Mouse (Mus musculus): ENCODE measurements around the gene Rara. TPM values are rescaled to one million over a fixed set of nuclear protein-coding genes. Genes with fewer than 3 reads are reported as not detected.

Gene Rara
- polyA plus RNA-seq, 1 experiment from 2014 or later, result 49.8 TPM

Other genes with a start within 250 kb of the Rara start
- 210 and 212 TPM in 2 replicates for gene Psmd3, start 245.3 kb upstream of the Rara start, polyA plus RNA-seq (2015; fragmentation: Nextera tagmentation; extraction: Ambion mirVana)
- gene Csf3, start 226.6 kb upstream of the Rara start, polyA plus RNA-seq (2015; fragmentation: Nextera tagmentation; extraction: Ambion mirVana), result not detected in 2 replicates
- gene Med24, start 198.4 kb upstream of the Rara start, polyA plus RNA-seq (2015; fragmentation: Nextera tagmentation; extraction: Ambion mirVana), result 56.0 and 61.0 TPM in 2 replicates
- gene Thra, start 187.2 kb upstream of the Rara start, polyA plus RNA-seq (2015; fragmentation: Nextera tagmentation; extraction: Ambion mirVana), result 34.1 and 34.3 TPM in 2 replicates
- gene Nr1d1, start 152.5 kb upstream of the Rara start, polyA plus RNA-seq (2015; fragmentation: Nextera tagmentation; extraction: Ambion mirVana), result 0.93 and 1.1 TPM in 2 replicates
- 28.9 and 29.2 TPM in 2 replicates for gene Msl1, start 132.3 kb upstream of the Rara start, polyA plus RNA-seq (2015; fragmentation: Nextera tagmentation; extraction: Ambion mirVana)
- gene Casc3, start 122.9 kb upstream of the Rara start, polyA plus RNA-seq (2015; fragmentation: Nextera tagmentation; extraction: Ambion mirVana), result 39.5 and 40.0 TPM in 2 replicates
- gene Rapgefl1, start 91.0 kb upstream of the Rara start, polyA plus RNA-seq (2015; fragmentation: Nextera tagmentation; extraction: Ambion mirVana), result 4.2 and 4.4 TPM in 2 replicates
- gene Wipf2, start 64.2 kb upstream of the Rara start, polyA plus RNA-seq (2015; fragmentation: Nextera tagmentation; extraction: Ambion mirVana), result 4.9 and 5.4 TPM in 2 replicates
- 31.4 and 32.3 TPM in 2 replicates for gene Cdc6, start 20.0 kb upstream of the Rara start, polyA plus RNA-seq (2015; fragmentation: Nextera tagmentation; extraction: Ambion mirVana)
- 0.41 and 0.78 TPM in 2 replicates for gene Gjd3, start 55.2 kb downstream of the Rara start, polyA plus RNA-seq (2015; fragmentation: Nextera tagmentation; extraction: Ambion mirVana)
- 270 and 275 TPM in 2 replicates for gene Top2a, start 96.4 kb downstream of the Rara start, polyA plus RNA-seq (2015; fragmentation: Nextera tagmentation; extraction: Ambion mirVana)
- 1,212 and 1,268 TPM in 2 replicates for gene Igfbp4, start 113.4 kb downstream of the Rara start, polyA plus RNA-seq (2015; fragmentation: Nextera tagmentation; extraction: Ambion mirVana)
- 0.55 and 1.2 TPM in 2 replicates for gene Tns4, start 161.5 kb downstream of the Rara start, polyA plus RNA-seq (2015; fragmentation: Nextera tagmentation; extraction: Ambion mirVana)
- 0.39 and 0.83 TPM in 2 replicates for gene Ccr7, start 227.3 kb downstream of the Rara start, polyA plus RNA-seq (2015; fragmentation: Nextera tagmentation; extraction: Ambion mirVana)